Mouse (Mus musculus) adrenal gland, adult 8-10 months (tissue): ENCODE data around the gene Brd7. TPM values are rescaled to one million over a fixed set of nuclear protein-coding genes. Genes with fewer than 3 reads are reported as not detected.

ENCODE experiments used
- DNase-seq: peaks from one replicate; pipeline ENCODE4 v3.0.0; 2022
- total RNA-seq, 4 experiments: library from RNA; stranded (reverse); gene quantifications; 2 replicates each; pipeline ENCODE4 v1.2.4; 2022

Gene Brd7
- total RNA-seq, 4 experiments from 2014 or later = 58.0 to 82.4 (median 64.5) TPM

DNA sequence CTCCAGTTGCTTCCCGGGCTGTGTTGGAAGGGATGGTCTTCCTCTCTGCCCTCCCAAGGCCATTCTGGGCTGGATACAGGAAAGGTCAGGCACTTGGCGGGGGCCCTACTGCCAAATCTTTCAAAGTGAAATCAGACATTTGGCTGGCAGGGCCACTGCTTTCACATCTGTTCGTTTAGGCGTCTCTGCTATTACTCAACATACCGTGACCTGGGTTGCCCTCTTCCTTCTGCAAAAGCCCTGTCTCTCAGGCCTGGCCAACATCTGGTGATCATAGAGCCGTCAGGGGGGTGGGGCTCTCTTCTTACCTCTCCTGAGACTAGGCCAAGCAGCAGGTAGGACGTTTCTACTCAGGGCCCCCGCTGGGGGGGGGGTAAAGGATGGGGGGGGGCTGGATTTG, 79.3 kb downstream of the Brd7 start:
- peak; percentile 92 for DNase-seq

Other genes with a start within 250 kb of the Brd7 start
- gene Cnep1r1, start 243.4 kb downstream of the Brd7 start, total RNA-seq = 10 to 100 TPM; 36.3 to 49.1 (median 39.1) TPM
- gene Heatr3, start 224.3 kb downstream of the Brd7 start, total RNA-seq = 10 to 100 TPM; 29.4 to 34.5 (median 32.5) TPM
- gene Tent4b, start 163.0 kb downstream of the Brd7 start, total RNA-seq = 10 to 100 TPM; 29.1 to 39.6 (median 34.1) TPM
- 10 to 100 TPM in 2 of 4 experiments, 1 to 10 TPM in 2; 6.4 to 28.7 (median 14.2) TPM for gene Adcy7, start 89.8 kb downstream of the Brd7 start, total RNA-seq
- gene Nkd1, start 159.2 kb upstream of the Brd7 start, total RNA-seq = 10 to 100 TPM; 38.0 to 56.5 (median 46.5) TPM